Comparison of ENCODE assay signal across 8 mouse cellular contexts in the genomic region with DNA sequence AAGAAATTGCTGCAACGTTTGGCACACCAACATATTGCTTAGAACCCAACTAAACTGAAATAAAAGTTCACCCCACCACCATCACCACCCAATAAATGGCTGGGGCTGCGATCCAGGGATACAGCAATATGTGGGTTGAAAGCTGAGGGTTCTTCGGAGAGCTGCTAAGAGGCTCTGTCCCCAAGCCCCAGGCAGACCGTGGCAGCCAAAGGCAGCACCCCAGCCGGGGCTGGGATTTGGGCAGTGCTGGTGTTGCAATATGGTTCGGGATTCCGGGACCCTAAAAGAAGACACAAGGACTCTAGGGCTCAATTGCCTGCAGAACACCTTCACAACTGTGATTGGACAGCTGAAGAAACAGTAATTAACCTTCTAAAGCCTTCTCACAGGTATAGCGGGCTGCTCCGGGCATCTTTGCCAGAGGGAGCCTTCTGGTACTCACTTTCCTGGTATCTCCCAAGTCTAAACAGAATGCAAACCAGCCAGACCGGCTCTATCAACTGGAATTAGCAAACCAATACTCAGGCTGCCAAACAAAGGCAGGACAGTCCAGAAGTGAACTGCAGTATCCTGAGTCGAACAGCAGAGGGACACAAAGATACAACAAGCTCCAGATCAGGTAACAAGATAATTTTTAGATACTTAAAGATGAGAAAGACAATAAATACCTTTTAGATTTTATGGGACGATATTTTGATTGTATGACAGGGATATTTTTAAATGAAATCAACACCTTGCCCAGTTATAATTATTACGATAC.
A peak's percentile ranks its signal among the peaks of the same experiment; 100 is the strongest.
DNase-seq lines count a peak whose midpoint lies in the region; ATAC-seq and TF ChIP-seq lines count a peak whose summit lies in the region.

No protein-coding gene starts in this region.

- no peaks in the 10 kb centered on the region for H3K27me3 ChIP-seq in hindbrain, embryonic 13.5 days
- H3K27me3 ChIP-seq in lung, postnatal 0 days (replicated peaks; ENCODE audit: insufficient read depth, low read length) = no peaks in the 10 kb centered on the region

- WGBS in hindbrain, embryonic 13.5 days = 53% methylated on average over 13 of the region's 13 CpGs
- WGBS in lung, postnatal 0 days = 46% methylated on average over 13 of the region's 13 CpGs

- ATAC-seq in hindbrain, embryonic 13.5 days (ENCODE audit: low FRiP score) = peak; percentile 76
- no peak for ATAC-seq in lung, postnatal 0 days

- TF ChIP-seq CTCF in lung, postnatal 0 days (IDR thresholded peaks at IDR 0.05) = peak; percentile 72

- peak overlapping the region; percentile 29 for H3K4me2 ChIP-seq in hindbrain, embryonic 13.5 days
- no peak overlapping the region for H3K4me2 ChIP-seq in lung, postnatal 0 days (replicated peaks; ENCODE audit: low read depth, low read length)

- H3K4me1 ChIP-seq in hindbrain, embryonic 13.5 days (replicated peaks) = 0 out of 2 replicates have a peak, but pooled peaks cover 3% of the 10 kb centered on the region
- H3K4me1 ChIP-seq in lung, postnatal 0 days (ENCODE audit: insufficient read depth, low read depth, low read length) = no peaks in the 10 kb centered on the region

- H3K36me3 ChIP-seq in hindbrain, embryonic 13.5 days = no peaks in the 10 kb centered on the region
- H3K36me3 ChIP-seq in lung, postnatal 0 days (ENCODE audit: insufficient read depth, low read length) = no peaks in the 10 kb centered on the region

- no peak for TF ChIP-seq EP300 in lung, postnatal 0 days (IDR thresholded peaks at IDR 0.05)

- H3K4me3 ChIP-seq in hindbrain, embryonic 13.5 days = no peak overlapping the region
- H3K4me3 ChIP-seq in lung, postnatal 0 days (ENCODE audit: low read depth, low read length) = no peak overlapping the region

- H3K9ac ChIP-seq in hindbrain, embryonic 13.5 days = peak overlapping the region; percentile 49; the same call in 1 of the 2 replicates
- H3K9ac ChIP-seq in lung, postnatal 0 days (replicated peaks; ENCODE audit: low read depth) = no peak overlapping the region

- DNase-seq in adrenal gland, adult (ENCODE audit: inconsistent age in 2 of 2, low spot score in 1 of 2) = peak; percentile 10 to 69
- DNase-seq in adrenal gland, adult 18-20 months (ENCODE audit: low spot score in 2 of 2) = no peak
- peak; percentile 19 for DNase-seq in thymus, postnatal 4 days
- DNase-seq in thymus, adult 18-20 months = no peak
- peak; percentile 57 for DNase-seq in embryo, embryonic 11 days
- peak; percentile 58 for DNase-seq in lung, postnatal 0 days (ENCODE audit: low spot score)
- DNase-seq in retina, postnatal 1 day = peak; percentile 61

- H3K9me3 ChIP-seq in hindbrain, embryonic 13.5 days = no peaks in the 10 kb centered on the region
- no peaks in the 10 kb centered on the region for H3K9me3 ChIP-seq in lung, postnatal 0 days (ENCODE audit: low read length)

- H3K27ac ChIP-seq in hindbrain, embryonic 13.5 days = no peak overlapping the region
- H3K27ac ChIP-seq in lung, postnatal 0 days (ENCODE audit: low read length) = no peak overlapping the region

Comparison
In these comparisons a context has a peak if more than half of its experiments do, and no peak if none do; other contexts are left out.
1. DNase-seq: peak in adrenal gland, adult (2 of 2), thymus, postnatal 4 days (single experiment), embryo, embryonic 11 days (single experiment), lung, postnatal 0 days (single experiment) and retina, postnatal 1 day (single experiment); none in adrenal gland, adult 18-20 months (0 of 2) and thymus, adult 18-20 months (0 of 2).